Mouse (Mus musculus): ENCODE results near the gene Irgm1. TPM values are rescaled to one million over a fixed set of nuclear protein-coding genes. Genes with fewer than 3 reads are reported as not detected.

Gene Irgm1
- polyA plus RNA-seq, 1 experiment = 11.5 TPM

DNA sequence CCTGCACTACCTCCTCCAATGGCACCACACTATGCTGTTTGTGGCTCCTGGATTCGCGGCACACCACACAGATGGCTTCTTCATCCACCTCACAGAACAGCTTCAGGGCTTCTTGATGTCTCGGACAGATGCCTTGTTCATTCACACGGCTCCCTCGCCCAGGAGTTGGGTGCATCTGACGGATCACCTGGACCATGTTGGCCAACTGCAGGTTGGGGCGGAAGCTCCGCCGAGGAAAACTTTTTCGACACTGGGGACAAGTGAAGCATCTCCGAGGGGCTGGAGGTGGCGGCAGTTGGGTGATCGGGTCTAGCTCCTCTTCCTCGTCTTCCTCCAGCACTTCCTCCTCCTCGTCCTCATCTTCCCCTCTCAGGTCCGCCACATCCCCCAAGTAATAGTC, 55.6 kb downstream of the Irgm1 start:
- TF ChIP-seq CTCF (IDR thresholded peaks at IDR 0.05; ENCODE audit: insufficient read depth, low read length) (no peak), POLR2A (IDR thresholded peaks at IDR 0.05; ENCODE audit: borderline replicate concordance, extremely low read depth, low read depth, low read length) (no peak)

DNA sequence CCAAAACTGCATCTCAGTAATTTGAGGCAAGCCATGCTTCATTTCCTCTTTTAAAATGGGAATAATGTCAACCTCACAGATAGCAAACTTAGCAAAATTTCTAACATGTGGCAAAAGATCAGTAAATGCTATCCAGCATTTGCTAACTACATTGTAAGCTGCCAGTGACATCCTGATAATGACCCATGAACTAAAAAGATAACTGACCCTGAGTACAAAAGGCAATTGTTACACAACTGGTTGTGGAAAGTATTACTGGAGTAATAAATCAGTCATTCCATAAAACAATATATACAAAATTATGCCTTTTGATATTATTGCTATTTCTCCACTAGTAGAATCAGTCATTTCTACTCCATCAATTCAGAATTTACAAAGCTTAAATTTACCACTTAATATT, 57.7 kb downstream of the Irgm1 start:
- Histone ChIP-seq H3K4me3 (replicated peaks; ENCODE audit: extremely low read depth, low read depth, low read length) (no peak overlapping the region), H3K4me1 (ENCODE audit: control insufficient read depth, insufficient read depth, low read length) (peaks cover 7% of the 10 kb centered on the region)
- TF ChIP-seq CTCF (IDR thresholded peaks at IDR 0.05; ENCODE audit: insufficient read depth, low read length) = no peak
- no peak for TF ChIP-seq POLR2A (IDR thresholded peaks at IDR 0.05; ENCODE audit: borderline replicate concordance, extremely low read depth, low read depth, low read length)
- DNase-seq = no peak

More for the DNA sequence above, 55.6 kb downstream of the Irgm1 start:
- Histone ChIP-seq H3K4me3 (replicated peaks; ENCODE audit: extremely low read depth, low read depth, low read length) (peak overlapping the region; percentile 97), H3K4me1 (ENCODE audit: control insufficient read depth, insufficient read depth, low read length) (peaks cover 7% of the 10 kb centered on the region)
- no peak for DNase-seq
- WGBS = 53% methylated on average over 16 of the region's 16 CpGs

Other genes starting within 250 kb of the Irgm1 start
- gene Rack1, start 71.4 kb downstream of the Irgm1 start, polyA plus RNA-seq (2012; rRNA removed) = 1,286 and 1,489 TPM in 2 replicates
- gene Trim41, start 54.3 kb downstream of the Irgm1 start, polyA plus RNA-seq (2012; rRNA removed) = 28.9 and 32.4 TPM in 2 replicates
- 7.8 and 11.6 TPM in 2 replicates for gene Trim7, start 45.5 kb downstream of the Irgm1 start, polyA plus RNA-seq (2012; rRNA removed)
- gene Gm12184, start 45.0 kb downstream of the Irgm1 start, polyA plus RNA-seq (2012; rRNA removed) = 5.3 TPM in 2 replicates
- gene Gm5431, start 30.5 kb upstream of the Irgm1 start, polyA plus RNA-seq (2012; rRNA removed) = 0.43 and 0.66 TPM in 2 replicates
- gene Psme2b, start 74.5 kb upstream of the Irgm1 start, polyA plus RNA-seq (2012; rRNA removed) = 5.3 and 8.4 TPM in 2 replicates
- gene Olfr56, start 107.2 kb upstream of the Irgm1 start, polyA plus RNA-seq (2012; rRNA removed) = 0.18 and 0.66 TPM in 2 replicates
- 7.4 and 7.6 TPM in 2 replicates for gene 9930111J21Rik1, start 107.7 kb upstream of the Irgm1 start, polyA plus RNA-seq (2012; rRNA removed)
- gene Gm12185, start 120.5 kb upstream of the Irgm1 start, polyA plus RNA-seq (2012; rRNA removed) = 0.58 and 0.62 TPM in 2 replicates
- 0.68 and 1.7 TPM in 2 replicates for gene Tgtp1, start 122.5 kb upstream of the Irgm1 start, polyA plus RNA-seq (2012; rRNA removed)
- 3.6 and 5.3 TPM in 2 replicates for gene 9930111J21Rik2, start 179.6 kb upstream of the Irgm1 start, polyA plus RNA-seq (2012; rRNA removed)
- 10.5 and 17.6 TPM in 2 replicates for gene Tgtp2, start 192.5 kb upstream of the Irgm1 start, polyA plus RNA-seq (2012; rRNA removed)
- 7.4 and 12.7 TPM in 2 replicates for gene Ifi47, start 204.9 kb upstream of the Irgm1 start, polyA plus RNA-seq (2012; rRNA removed)
- gene Olfr1396, start 243.2 kb upstream of the Irgm1 start, polyA plus RNA-seq (2012; rRNA removed) = 0.17 and 0.26 TPM in 2 replicates

All from lung, adult 2 months (tissue).